Mouse (Mus musculus) A20 (cell line): ENCODE measurements at regions not wholly inside any gene's neighbourhood (a gene's known extent, or its start where the extent isn't known, plus 50 kb on each side); places are given as distances from the start of the nearest gene placed in this dataset.

ENCODE experiments used
- DNase-seq: peaks from one replicate; pipeline ENCODE4 v3.0.0-alpha.2; 2011; ENCODE audit warnings: low read depth, low spot score

DNA sequence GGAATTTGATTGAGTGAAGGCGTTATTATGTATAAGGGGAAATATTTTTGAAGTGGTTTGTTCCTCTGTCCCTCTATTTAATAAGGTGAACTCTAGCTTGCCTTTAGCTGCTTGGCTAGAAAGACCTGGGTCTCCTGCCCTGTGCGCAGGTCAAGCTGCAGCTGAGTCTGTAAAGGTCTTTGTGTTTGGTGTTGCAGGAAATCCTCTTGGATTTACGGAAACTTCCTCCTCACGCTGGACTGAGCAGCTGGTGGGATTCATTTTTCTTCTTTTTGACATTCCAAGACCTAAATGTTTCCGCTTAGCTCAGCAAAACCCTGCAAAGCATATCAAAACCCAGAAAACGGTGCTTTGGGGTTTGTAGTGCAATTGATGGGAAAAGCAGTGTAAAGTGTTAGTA is 402.2 kb upstream of the Mmadhc start:
- DNase-seq = no peak

GRCm38 (mm10) chr2:50696575-50696974 is 400.0 kb upstream of the Mmadhc start:
- peak; percentile 58 for DNase-seq

- no peak for DNase-seq
These were observed 398.2 kb upstream of the Mmadhc start for GRCm38 (mm10) chr2:50694849-50695248.

DNA sequence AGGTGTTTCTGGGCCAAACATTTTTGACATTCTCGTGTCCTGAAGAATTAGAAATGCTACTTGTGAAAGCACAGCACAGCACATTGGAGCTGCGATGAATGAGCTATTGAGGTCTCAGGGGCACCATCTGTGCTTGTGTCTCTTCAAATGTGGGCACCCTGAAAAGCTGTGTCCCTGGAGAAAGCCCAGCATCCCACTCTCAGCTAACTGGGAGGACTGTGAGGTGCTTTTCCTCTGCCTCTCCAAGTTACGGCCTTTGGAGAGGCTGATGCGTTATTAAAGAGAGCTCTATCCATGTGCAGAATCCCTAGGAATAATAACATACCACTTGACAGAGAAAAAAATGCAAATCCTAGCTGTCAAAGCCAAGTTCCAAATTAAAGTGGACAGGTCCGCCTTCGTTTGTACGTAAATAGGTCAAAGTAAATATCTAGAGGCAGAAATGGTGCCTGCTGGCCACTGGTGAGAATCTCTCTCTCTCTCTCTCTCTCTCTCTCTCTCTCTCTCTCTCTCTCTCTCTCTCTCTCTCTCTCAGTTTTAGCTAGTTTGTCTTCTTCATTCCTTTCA is 397.3 kb upstream of the Mmadhc start:
- no peak for DNase-seq

DNA sequence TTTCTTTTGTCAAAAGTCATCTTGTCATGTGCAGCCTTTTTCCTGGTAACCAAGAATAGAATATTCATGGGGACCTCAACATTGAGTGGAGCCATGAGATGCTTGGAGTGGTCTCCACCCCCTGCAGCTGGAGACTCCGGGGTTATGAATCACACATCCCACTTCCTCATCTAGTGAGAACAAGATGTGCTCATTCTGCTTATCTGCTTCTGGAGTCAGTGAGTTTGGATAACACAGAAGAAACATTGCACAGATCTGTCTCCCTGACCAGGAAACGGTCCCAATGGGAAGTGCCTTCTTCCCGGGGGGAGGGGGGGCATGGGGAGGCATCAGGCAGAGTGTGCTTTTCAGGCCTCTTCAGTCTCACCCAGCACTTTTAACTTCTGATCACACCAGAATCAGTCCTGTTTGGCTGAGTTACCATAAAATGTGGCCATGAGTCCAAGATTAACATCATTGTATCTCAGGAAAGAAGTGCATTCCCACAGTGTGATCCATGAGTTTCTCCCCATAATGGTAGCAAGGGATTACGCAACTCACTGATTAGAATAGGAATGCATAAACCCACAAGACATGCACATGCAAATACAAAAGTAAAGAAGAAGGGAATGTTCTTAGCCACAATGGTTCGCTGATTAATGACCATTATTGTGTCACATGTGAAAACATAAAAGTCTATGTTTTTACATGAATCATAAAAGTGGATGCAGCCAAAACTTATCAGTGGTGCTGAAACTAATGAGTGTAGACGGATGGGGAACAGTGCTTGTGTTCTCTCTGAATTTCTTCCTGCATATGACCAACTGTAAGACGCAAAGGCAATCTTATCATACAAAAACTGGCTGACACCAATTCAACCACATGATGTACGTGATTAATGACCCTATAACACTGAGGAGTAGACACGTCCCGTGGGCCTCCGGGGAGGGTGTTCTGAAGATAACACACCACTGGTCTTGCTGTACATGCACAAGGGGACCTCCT is 393.8 kb upstream of the Mmadhc start:
- peak; percentile 39 for DNase-seq

GRCm38 (mm10) chr2:50687672-50688151 is 391.1 kb upstream of the Mmadhc start:
- DNase-seq = peak; percentile 90

GRCm38 (mm10) chr2:50687222-50687621 is 390.6 kb upstream of the Mmadhc start:
- no peak for DNase-seq

GRCm38 (mm10) chr2:50677456-50677855 is 380.9 kb upstream of the Mmadhc start:
- no peak for DNase-seq

- no peak for DNase-seq
These were observed 379.3 kb upstream of the Mmadhc start for GRCm38 (mm10) chr2:50675736-50676550.

GRCm38 (mm10) chr2:50674856-50675175 is 378.2 kb upstream of the Mmadhc start:
- no peak for DNase-seq

DNA sequence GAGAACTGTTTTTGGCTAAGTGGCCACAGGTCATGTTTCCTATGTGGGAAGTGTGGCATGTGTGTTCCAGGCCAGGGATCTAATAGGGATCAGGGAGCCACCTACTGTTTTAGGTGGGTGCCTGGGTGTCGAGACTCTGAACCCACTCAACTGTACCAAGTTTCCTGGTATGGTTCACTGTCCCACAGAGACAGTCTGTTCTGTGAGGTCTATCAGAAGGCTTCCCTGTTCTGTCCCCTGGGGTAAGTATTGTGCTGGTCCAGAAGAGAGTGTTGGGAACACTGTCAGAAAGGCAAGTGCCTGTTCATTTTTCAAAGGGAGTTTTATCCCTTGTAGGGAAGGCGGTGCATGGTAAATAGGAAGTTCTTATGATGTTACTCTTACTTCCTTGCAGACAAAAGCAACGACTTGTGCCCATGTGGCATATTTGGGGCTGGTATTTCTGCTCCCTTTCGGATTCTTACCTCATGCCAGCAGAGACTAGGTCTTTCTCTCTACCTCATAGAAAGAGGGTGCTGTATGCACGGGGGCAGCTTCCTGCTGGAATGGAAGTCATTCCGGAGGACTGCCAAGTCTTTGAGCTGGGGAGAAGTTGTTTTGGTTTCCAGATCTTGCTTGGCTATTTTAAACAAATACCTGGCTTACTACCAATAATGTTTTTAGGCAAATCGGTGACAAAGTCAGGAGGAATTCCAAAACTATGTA is 377.7 kb upstream of the Mmadhc start:
- no peak for DNase-seq

DNA sequence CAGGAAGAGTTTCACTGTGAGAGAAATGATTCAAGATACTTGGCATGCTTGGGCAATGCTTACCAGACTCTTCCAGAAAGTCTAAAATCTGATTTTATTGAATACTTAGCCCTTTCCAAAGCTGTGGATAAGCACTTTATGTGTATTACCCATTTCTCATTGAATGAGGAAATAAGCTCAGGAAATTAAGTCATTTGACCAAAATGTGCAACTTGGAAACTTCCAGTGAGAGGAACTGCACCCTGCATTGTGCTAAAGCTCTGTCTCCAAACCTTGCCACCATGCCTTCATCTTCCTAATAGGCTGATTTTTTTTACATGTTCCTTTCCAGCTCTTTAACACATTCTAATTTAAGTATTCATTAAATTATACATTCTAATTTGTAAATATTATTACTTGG is 372.7 kb upstream of the Mmadhc start:
- DNase-seq = no peak

- DNase-seq = no peak
These were observed 372.2 kb upstream of the Mmadhc start for GRCm38 (mm10) chr2:50668789-50669188.

DNA sequence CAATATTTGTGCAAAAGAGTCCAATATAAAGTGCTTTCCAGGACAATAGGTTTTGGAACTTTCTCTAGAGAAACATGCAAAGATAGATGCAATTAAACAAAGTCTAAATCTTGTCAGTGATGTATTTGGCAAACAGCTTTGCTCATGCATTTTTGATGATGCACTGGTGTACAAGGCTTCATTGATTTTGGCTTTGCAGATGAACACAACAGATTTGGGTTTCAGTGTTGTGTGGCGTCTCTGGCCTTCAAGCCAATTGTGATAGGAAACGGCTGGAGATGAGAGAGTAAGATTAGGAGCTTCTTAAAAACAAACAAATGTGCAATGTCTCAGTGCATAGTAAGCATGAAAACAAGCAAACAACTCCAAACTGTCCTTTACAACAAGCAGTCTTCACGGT is 370.6 kb upstream of the Mmadhc start:
- DNase-seq = no peak

DNA sequence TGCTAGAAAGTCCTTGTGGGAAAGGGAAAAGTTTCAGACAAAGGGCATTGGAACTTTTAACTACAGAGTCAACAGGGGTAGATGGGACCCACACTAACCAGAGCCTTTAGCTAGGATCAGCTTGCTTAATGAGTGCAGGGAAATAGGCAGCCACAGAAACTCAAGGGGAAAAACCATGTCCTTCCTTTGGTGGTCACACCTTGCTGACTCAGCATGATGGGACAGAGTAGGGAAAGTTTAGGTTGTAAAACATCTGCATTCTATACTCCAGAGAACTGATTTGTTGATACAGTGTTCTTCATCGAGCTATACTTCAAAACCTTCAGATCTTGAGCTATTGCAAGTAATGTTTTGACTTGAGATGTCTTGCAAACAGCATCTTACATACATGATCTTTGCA is 365.9 kb upstream of the Mmadhc start:
- no peak for DNase-seq

- DNase-seq = no peak
These were observed 363.4 kb upstream of the Mmadhc start for GRCm38 (mm10) chr2:50660000-50660399.

- no peak for DNase-seq
These were observed 361.2 kb upstream of the Mmadhc start for GRCm38 (mm10) chr2:50657826-50658225.

DNA sequence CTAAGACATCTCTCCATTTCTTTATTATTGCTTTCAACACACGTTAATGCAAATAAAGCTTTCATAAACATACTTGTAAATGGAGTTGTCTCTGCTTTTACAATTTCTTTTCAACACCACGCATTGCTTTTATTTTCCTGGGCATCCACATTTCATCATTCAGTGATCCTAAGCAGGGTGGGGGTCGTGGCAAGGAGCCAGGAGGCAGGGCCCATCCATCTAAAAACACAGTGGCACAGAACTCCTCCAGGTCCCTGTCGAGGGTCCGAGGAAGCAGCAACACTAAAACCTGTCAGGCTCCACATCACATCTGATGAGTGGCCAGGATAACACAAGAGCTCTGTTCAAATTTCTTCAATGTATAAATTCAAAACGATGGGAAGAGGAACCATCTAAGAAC is 359.8 kb upstream of the Mmadhc start:
- no peak for DNase-seq

DNA sequence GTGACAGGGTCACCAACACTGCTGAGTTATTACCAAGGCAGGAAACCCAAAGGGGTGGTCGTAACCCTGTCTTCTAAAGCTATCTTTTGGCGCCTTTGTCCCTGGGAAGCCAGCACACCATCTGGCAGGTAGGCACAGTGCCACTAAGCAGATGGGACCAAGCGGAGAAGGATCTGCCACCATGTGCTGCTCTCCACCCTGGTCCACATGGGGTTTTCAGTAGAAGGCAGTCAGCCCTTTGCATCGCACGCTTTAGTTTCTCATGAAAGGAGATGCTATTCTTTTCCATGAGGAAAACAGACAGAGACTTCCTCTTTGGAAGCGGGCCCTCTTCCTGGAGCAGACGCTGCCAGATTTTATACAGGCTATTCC is 358.3 kb upstream of the Mmadhc start:
- DNase-seq = no peak

GRCm38 (mm10) chr2:50654221-50654952 is 357.8 kb upstream of the Mmadhc start:
- DNase-seq = no peak

DNA sequence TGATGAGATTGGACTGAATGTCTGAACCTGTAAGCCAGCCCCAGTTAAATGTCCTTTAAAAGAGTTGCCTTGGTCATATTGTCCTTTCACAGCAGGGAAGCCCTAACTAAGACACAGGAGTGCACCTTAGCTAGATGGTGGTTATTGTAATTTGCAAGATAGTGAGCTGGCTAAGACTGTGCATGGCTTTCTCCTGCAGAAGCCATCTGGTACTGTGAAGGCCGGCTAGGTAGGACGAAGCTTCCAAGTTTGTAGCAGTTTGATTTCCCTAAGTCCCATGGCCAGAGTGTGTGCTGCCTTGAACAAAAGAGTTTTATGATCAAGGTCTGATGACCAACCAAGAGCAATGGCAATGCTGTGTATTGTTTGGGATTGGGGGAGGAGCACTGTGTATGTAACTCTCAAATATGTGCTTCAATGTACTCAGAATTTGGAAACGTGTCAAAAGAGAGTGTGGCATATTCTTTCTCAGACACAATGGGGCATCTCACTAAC is 356.6 kb upstream of the Mmadhc start:
- DNase-seq = no peak
